Mouse (Mus musculus): ENCODE results near the gene Shroom1. TPM values are rescaled to one million over a fixed set of nuclear protein-coding genes. Genes with fewer than 3 reads are reported as not detected.

Shroom1 gene
- 0.82 TPM for polyA plus RNA-seq (2012; fragmentation: generic; extraction: Trizol)
- long read RNA-seq, experiment 1, partial matches to known transcripts = 0 of 4 reads
- long read RNA-seq, experiment 1, other reads (novel, unspliced or antisense) = 1 of 4 reads
- long read RNA-seq, experiment 2, transcript Shroom1-204 (8 exons, 3,312 nt) = major isoform, 38 of 72 reads
- long read RNA-seq, experiment 2, transcript Shroom1-201 (7 exons, 2,630 nt) = minor isoform, 8 of 72 reads
- long read RNA-seq, experiment 2, transcript Shroom1-202 (7 exons, 2,886 nt) = minor isoform, 6 of 72 reads
- long read RNA-seq, experiment 2, partial matches to known transcripts = 6 of 72 reads
- long read RNA-seq, experiment 2, other reads (novel, unspliced or antisense) = 14 of 72 reads

DNA sequence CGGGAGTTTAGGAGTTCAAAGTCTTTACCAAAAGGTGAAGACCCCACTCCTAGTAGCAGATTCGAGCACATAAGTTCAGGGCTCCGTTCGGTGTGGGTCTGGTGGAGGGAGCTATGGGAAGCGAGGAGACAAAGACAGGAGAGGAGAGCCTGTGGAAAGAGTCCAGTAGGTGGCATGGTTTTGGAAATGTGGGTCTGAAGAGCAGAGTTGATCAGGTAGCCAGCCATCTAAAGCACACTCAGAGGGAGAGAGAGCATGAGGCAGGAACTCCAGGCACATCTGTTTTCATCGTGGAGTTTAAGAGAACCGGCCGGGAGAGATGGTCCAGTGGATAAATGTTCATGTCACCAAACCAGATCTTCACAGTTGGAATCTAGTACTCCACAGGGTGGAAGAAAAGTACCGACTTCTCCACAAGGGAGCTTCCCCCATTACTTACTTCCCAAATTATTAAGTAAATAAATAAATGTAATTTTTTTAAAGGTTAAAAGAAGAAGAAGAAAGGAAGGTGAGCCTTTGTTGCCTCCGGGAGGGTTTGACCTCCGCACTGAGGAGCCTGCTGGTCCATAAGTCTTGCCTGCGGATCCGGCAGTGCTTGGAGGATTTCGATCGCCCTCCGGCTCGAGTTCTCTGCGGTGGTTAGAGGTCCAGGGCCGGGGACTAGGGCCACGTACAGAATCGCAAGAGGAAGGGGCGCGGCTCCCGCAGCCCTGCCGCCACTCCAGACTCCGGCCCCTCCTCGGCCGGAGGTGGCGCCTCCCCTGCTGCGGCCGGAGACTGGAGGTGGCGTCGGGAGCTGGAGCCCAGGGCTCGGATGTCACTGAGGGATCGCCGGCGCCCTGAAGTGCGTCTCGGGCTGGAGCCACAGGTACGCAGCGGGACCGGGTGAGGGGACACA, at the start of gene Shroom1, which contains the start of gene Gm10447:
TSS of gene Shroom1 (plus strand) at position 732 of the 898 bp plus-strand sequence.
TSS of gene Gm10447 (minus strand) at position 637 of the 898 bp plus-strand sequence.
- H3K79me2 ChIP-seq (ENCODE audit: control insufficient read depth, insufficient read depth) = no peaks in the 10 kb centered on the region
- H3K79me3 ChIP-seq (ENCODE audit: low read depth) = no peaks in the 10 kb centered on the region
- H3K27me3 ChIP-seq (ENCODE audit: control insufficient read depth, insufficient read depth, insufficient read length) = no peaks in the 10 kb centered on the region
- peak within 1 kb of the TSS; percentile 71 for H3ac ChIP-seq (ENCODE audit: control insufficient read depth, insufficient read length, low read depth)
- H3K4me3 ChIP-seq (ENCODE audit: insufficient read depth, poor library complexity, severe bottlenecking) = peak within 1 kb of the TSS; percentile 29
- H3K36me3 ChIP-seq (ENCODE audit: control insufficient read depth, insufficient read depth) = no peaks in the 10 kb centered on the region
- TF ChIP-seq CTCF (IDR thresholded peaks at IDR 0.05; ENCODE audit: control insufficient read depth, insufficient read depth, insufficient read length) (peak; percentile 26), CEBPB (IDR thresholded peaks at IDR 0.05; ENCODE audit: low read depth) (no peak)

DNA sequence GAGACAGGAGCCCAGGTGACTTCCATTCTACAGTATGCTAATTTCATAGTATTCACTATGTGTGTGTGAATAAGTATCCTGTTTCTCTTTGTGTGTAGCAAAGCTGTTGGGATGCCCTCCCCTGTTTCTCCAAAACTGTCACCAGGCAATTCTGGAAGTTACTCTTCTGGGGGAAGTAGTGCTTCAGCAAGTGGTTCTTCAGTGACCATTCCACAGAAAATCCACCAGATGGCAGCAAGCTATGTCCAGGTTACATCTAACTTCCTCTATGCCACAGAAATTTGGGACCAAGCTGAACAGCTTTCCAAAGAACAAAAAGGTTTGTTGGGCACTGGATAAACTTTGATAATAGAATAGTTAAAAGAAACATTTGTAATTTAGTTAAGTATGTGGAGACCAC, 45.3 kb upstream of the Shroom1 start:
- peaks cover 99% of the 10 kb centered on the region for H3K36me3 ChIP-seq (ENCODE audit: control insufficient read depth, insufficient read depth)
- TF ChIP-seq CTCF (IDR thresholded peaks at IDR 0.05; ENCODE audit: control insufficient read depth, insufficient read depth, insufficient read length) (peak; percentile 12), MYOD1 (IDR thresholded peaks at IDR 0.05; ENCODE audit: control insufficient read depth, insufficient read length, low read depth) (no peak), FOSL1 (IDR thresholded peaks at IDR 0.05; ENCODE audit: insufficient read depth, low read length, poor library complexity, severe bottlenecking) (no peak), MYOG (IDR thresholded peaks at IDR 0.05; ENCODE audit: control insufficient read depth, extremely low read depth, insufficient read length) (no peak)
- no peaks in the 10 kb centered on the region for H3K79me3 ChIP-seq (ENCODE audit: low read depth)

DNA sequence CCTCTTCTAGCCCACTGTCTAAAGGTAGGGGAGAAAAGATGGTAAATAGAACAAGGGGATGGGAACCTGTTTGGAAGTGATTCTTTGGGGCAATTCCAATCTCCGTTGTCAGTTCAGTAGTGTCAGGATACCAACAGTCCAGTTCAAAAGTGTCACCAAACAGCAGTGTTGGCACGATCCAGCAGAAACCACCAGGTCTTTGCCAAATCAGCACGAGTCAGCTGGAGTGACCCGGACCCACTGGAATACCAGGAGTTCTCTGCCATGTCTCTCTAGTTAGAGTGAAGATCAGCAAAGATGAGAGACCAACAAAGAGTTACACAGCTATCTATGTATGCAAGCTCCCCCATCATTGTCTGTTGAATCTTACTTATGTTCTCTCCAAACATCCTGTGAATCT, 43.1 kb upstream of the Shroom1 start:
- H3ac ChIP-seq (ENCODE audit: control insufficient read depth, insufficient read length, low read depth) = no peak overlapping the region

More for the DNA sequence above, 45.3 kb upstream of the Shroom1 start:
- Histone ChIP-seq H3K4me3 (ENCODE audit: insufficient read depth, poor library complexity, severe bottlenecking) (no peak overlapping the region), H3K79me2 (ENCODE audit: control insufficient read depth, insufficient read depth) (no peaks in the 10 kb centered on the region), H3ac (ENCODE audit: control insufficient read depth, insufficient read length, low read depth) (no peak overlapping the region), H3K27me3 (ENCODE audit: control insufficient read depth, insufficient read depth, insufficient read length) (no peaks in the 10 kb centered on the region)

DNA sequence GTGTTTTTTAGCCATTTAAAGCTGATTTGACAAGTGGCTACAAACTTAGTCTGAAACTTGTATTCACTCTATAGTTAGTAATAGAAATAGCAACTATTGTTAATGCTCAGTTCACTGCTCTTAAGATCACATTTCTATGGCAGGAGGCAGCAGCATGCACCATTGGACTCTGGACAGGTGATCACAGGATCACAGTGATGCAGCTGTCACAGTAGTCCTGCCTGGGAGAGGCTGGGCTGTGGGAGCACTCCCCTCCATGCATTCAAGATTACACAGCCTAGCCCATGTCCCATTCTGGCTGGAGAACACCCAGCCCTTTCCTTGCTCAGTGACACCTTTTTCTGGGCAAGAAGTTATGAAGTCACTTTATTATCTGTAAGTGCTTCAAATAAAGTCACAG, 39.0 kb upstream of the Shroom1 start:
- Histone ChIP-seq H3K27me3 (ENCODE audit: control insufficient read depth, insufficient read depth, insufficient read length) (no peaks in the 10 kb centered on the region), H3K4me3 (ENCODE audit: insufficient read depth, poor library complexity, severe bottlenecking) (no peak overlapping the region), H3ac (ENCODE audit: control insufficient read depth, insufficient read length, low read depth) (no peak overlapping the region), H3K36me3 (ENCODE audit: control insufficient read depth, insufficient read depth) (peaks cover 66% of the 10 kb centered on the region), H3K79me2 (ENCODE audit: control insufficient read depth, insufficient read depth) (no peaks in the 10 kb centered on the region), H3K79me3 (ENCODE audit: low read depth) (no peaks in the 10 kb centered on the region)
- TF ChIP-seq MYOD1 (IDR thresholded peaks at IDR 0.05; ENCODE audit: control insufficient read depth, insufficient read length, low read depth) = no peak

More for the DNA sequence above, 43.1 kb upstream of the Shroom1 start:
- H3K36me3 ChIP-seq (ENCODE audit: control insufficient read depth, insufficient read depth) = peaks cover 99% of the 10 kb centered on the region
- H3K27me3 ChIP-seq (ENCODE audit: control insufficient read depth, insufficient read depth, insufficient read length) = no peaks in the 10 kb centered on the region
- no peak overlapping the region for H3K4me3 ChIP-seq (ENCODE audit: insufficient read depth, poor library complexity, severe bottlenecking)
- H3K79me3 ChIP-seq (ENCODE audit: low read depth) = no peaks in the 10 kb centered on the region
- H3K79me2 ChIP-seq (ENCODE audit: control insufficient read depth, insufficient read depth) = no peaks in the 10 kb centered on the region
- TF ChIP-seq USF1 (IDR thresholded peaks at IDR 0.05; ENCODE audit: low read depth) = no peak
- no peak for TF ChIP-seq CTCF (IDR thresholded peaks at IDR 0.05; ENCODE audit: control insufficient read depth, insufficient read depth, insufficient read length)
- TF ChIP-seq MYOD1 (IDR thresholded peaks at IDR 0.05; ENCODE audit: control insufficient read depth, insufficient read length, low read depth) = no peak
- no peak for TF ChIP-seq FOSL1 (IDR thresholded peaks at IDR 0.05; ENCODE audit: insufficient read depth, low read length, poor library complexity, severe bottlenecking)
- TF ChIP-seq MYOG (IDR thresholded peaks at IDR 0.05; ENCODE audit: control insufficient read depth, extremely low read depth, insufficient read length) = no peak
- TF ChIP-seq MAX (IDR thresholded peaks at IDR 0.05) = no peak
- no peak for TF ChIP-seq CEBPB (IDR thresholded peaks at IDR 0.05; ENCODE audit: low read depth)

DNA sequence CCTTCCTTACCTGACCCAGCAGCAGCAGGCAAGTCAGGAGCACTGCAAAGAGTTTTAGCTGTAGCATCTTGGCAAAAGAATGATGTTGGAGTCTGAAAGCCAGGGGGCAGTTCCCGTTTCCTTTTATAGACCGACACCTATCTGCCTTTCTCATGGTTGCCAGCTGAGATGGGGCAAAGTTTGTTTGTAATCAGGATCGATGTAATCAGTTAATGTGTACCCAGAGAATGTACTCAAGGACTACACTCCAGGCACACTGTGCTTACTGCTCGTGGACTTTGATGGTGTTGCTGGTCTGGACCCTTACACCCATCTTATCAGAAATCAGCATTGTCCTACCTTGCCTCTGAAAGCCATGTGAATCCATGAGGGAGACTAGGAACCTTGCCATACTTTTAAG, 34.0 kb upstream of the Shroom1 start, which contains the start of gene Leap2:
TSS of gene Leap2 (minus strand) at position 135 of the 400 bp plus-strand sequence.
- peaks cover 29% of the 10 kb centered on the region for H3K36me3 ChIP-seq (ENCODE audit: control insufficient read depth, insufficient read depth)
- no peaks in the 10 kb centered on the region for H3K27me3 ChIP-seq (ENCODE audit: control insufficient read depth, insufficient read depth, insufficient read length)
- no peak within 1 kb of the TSS for H3K4me3 ChIP-seq (ENCODE audit: insufficient read depth, poor library complexity, severe bottlenecking)
- peaks cover under 1% of the 10 kb centered on the region for H3K79me2 ChIP-seq (ENCODE audit: control insufficient read depth, insufficient read depth)
- no peaks in the 10 kb centered on the region for H3K79me3 ChIP-seq (ENCODE audit: low read depth)
- H3ac ChIP-seq (ENCODE audit: control insufficient read depth, insufficient read length, low read depth) = no peak within 1 kb of the TSS
- TF ChIP-seq FOSL1 (IDR thresholded peaks at IDR 0.05; ENCODE audit: insufficient read depth, low read length, poor library complexity, severe bottlenecking) (no peak), CTCF (IDR thresholded peaks at IDR 0.05; ENCODE audit: control insufficient read depth, insufficient read depth, insufficient read length) (no peak), CEBPB (IDR thresholded peaks at IDR 0.05; ENCODE audit: low read depth) (no peak)

DNA sequence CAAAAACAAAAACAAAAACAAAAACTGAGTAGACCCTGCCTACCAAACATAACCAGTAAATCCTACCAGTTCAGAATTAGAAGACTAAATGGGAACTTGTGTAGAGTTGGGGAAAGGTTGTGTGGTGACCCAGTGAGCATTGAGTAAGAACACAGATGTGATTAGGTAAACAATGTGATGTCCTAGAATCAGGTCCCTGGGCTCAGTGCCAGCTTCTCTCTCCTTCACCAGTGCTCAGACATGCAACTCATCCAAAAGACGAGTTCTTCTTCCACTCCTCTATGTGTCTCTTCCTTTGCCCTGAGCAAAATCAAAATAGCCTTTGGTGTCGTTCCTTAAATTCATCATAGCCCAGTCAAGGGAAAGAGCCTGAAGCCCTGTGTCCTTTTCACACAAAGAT, 32.2 kb upstream of the Shroom1 start:
- Histone ChIP-seq H3K4me3 (ENCODE audit: insufficient read depth, poor library complexity, severe bottlenecking) (no peak overlapping the region), H3ac (ENCODE audit: control insufficient read depth, insufficient read length, low read depth) (no peak overlapping the region), H3K79me3 (ENCODE audit: low read depth) (peaks cover 10% of the 10 kb centered on the region), H3K79me2 (ENCODE audit: control insufficient read depth, insufficient read depth) (peaks cover 18% of the 10 kb centered on the region), H3K27me3 (ENCODE audit: control insufficient read depth, insufficient read depth, insufficient read length) (no peaks in the 10 kb centered on the region), H3K36me3 (ENCODE audit: control insufficient read depth, insufficient read depth) (peaks cover 24% of the 10 kb centered on the region)
- TF ChIP-seq MYOG (IDR thresholded peaks at IDR 0.05; ENCODE audit: control insufficient read depth, extremely low read depth, insufficient read length) (no peak), FOSL1 (IDR thresholded peaks at IDR 0.05; ENCODE audit: insufficient read depth, low read length, poor library complexity, severe bottlenecking) (no peak), MYOD1 (IDR thresholded peaks at IDR 0.05; ENCODE audit: control insufficient read depth, insufficient read length, low read depth) (no peak), MAX (IDR thresholded peaks at IDR 0.05) (no peak), CTCF (IDR thresholded peaks at IDR 0.05; ENCODE audit: control insufficient read depth, insufficient read depth, insufficient read length) (no peak), USF1 (IDR thresholded peaks at IDR 0.05; ENCODE audit: low read depth) (no peak), CEBPB (IDR thresholded peaks at IDR 0.05; ENCODE audit: low read depth) (no peak)
